Mouse (Mus musculus) midbrain, embryonic 12.5 days (tissue): Measurements from ENCODE around the gene Rab37. TPM values are rescaled to one million over a fixed set of nuclear protein-coding genes. Genes with fewer than 3 reads are reported as not detected.

ENCODE experiments used
- ATAC-seq: fragments of 200-750 bp; cut with Nextera tagmentation; 2 replicates; pipeline ENCODE4 v1.8.0; 2017; ENCODE audit warnings: low read depth, moderate TSS enrichment, moderate library complexity; ENCODE audit not compliant: low FRiP score
- H3K27ac ChIP-seq: fragments of 300-500 bp; sonication (generic); replicated peaks from 2 replicates; pipeline ENCODE4 v1.5.1; 2016; ENCODE audit warnings: mild to moderate bottlenecking
- H3K27me3 ChIP-seq: fragments of 300-500 bp; sonication (generic); 2 replicates; pipeline ENCODE4 v1.6.1; 2016; ENCODE audit warnings: mild to moderate bottlenecking
- H3K36me3 ChIP-seq: fragments of 300-500 bp; sonication (generic); 2 replicates; pipeline ENCODE4 v1.6.1; 2016
- H3K4me1 ChIP-seq: fragments of 300-500 bp; sonication (generic); 2 replicates; pipeline ENCODE4 v1.6.1; 2016
- H3K4me2 ChIP-seq: fragments of 300-500 bp; sonication (generic); replicated peaks from 2 replicates; pipeline ENCODE4 v1.6.1; 2016; ENCODE audit warnings: mild to moderate bottlenecking, moderate library complexity
- H3K4me3 ChIP-seq: fragments of 300-500 bp; sonication (generic); 2 replicates; pipeline ENCODE4 v1.5.1; 2016; ENCODE audit warnings: mild to moderate bottlenecking
- H3K9ac ChIP-seq: fragments of 300-500 bp; sonication (generic); replicated peaks from 2 replicates; pipeline ENCODE4 v1.6.1; 2016; ENCODE audit warnings: mild to moderate bottlenecking, moderate library complexity
- H3K9me3 ChIP-seq: fragments of 300-500 bp; sonication (generic); 2 replicates; pipeline ENCODE4 v1.6.1; 2016; ENCODE audit warnings: mild to moderate bottlenecking
- WGBS: fragments of 180-500 bp; shearing (Covaris S2); methylation state at CpG from one replicate; pipeline ENCODE4 v1.1.7; 2016; 5-methylcytosine and 5-hydroxymethylcytosine counted together
- polyA plus RNA-seq: library from polyadenylated mRNA; unstranded; fragments of >200 nt; fragmentation: Nextera tagmentation; extraction: Ambion mirVana; gene quantifications from 2 replicates; pipeline ENCODE4 v1.2.1, GENCODE M21; 2016

The Rab37 gene
- polyA plus RNA-seq, 1 experiment from 2014 or later = 1.5 TPM

GRCm38 (mm10) chr11:115163568-115164150 lies 72.4 kb downstream of the Rab37 start:
- Histone ChIP-seq H3K9me3 (0 out of 2 replicates have a peak, but pooled peaks cover 2% of the 10 kb centered on the region), H3K27me3 (peaks cover 67% of the 10 kb centered on the region), H3K4me2 (peak overlapping the region; percentile 91), H3K9ac (peak overlapping the region; percentile 56), H3K36me3 (no peaks in the 10 kb centered on the region), H3K4me3 (peak overlapping the region; percentile 61), H3K27ac (no peak overlapping the region), H3K4me1 (peaks cover 32% of the 10 kb centered on the region)
- WGBS = 0% methylated on average over 47 of the region's 47 CpGs
- peak; percentile 39 for ATAC-seq

DNA sequence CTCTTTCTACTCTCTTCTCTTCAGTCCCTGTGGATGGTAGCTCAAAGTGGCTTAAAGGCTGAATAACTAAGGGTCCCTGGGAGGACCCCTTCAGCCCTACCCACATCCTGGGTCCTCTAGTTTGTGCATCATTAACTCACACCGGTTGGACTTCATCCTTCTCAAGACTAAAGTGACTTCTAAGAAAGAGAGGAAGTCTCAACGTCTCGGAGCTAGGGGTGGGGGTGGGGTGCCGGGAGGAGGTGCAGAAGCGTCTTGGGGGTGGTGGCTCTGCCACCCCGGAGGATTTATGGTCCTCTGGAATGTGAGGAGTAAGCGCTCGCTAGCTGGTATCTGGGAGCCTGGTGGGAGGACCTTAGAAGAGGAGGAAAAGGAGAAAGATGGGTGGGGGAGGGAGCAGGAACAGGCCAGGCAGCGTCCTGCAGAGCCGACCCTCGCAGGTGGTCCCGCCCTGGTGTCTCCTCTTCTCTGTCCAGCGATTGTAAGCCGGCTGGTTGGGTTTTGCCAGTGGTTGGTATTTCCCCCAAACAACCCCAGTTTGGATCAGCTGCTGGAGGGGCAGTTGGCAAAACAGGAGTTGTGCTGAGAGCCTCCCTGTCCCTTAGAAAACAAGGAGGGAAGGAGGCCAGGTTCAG lies 73.2 kb downstream of the Rab37 start:
- Histone ChIP-seq H3K4me3 (peak overlapping the region; percentile 61), H3K4me2 (peak overlapping the region; percentile 91), H3K27me3 (peaks cover 65% of the 10 kb centered on the region), H3K27ac (no peak overlapping the region), H3K4me1 (peaks cover 32% of the 10 kb centered on the region), H3K9ac (peak overlapping the region; percentile 56), H3K36me3 (no peaks in the 10 kb centered on the region), H3K9me3 (no peaks in the 10 kb centered on the region)
- no peak for ATAC-seq
- WGBS = 0% methylated on average over 14 of the region's 14 CpGs

GRCm38 (mm10) chr11:115164976-115165374 lies 73.7 kb downstream of the Rab37 start:
- ATAC-seq = no peak
- H3K9me3 ChIP-seq = no peaks in the 10 kb centered on the region
- WGBS = under 1% methylated on average over 9 of the region's 9 CpGs
- H3K27ac ChIP-seq = no peak overlapping the region
- peak overlapping the region; percentile 56; the same call in 1 of the 2 replicates for H3K9ac ChIP-seq
- H3K4me1 ChIP-seq = peaks cover 32% of the 10 kb centered on the region
- H3K27me3 ChIP-seq = peaks cover 62% of the 10 kb centered on the region
- H3K4me2 ChIP-seq = peak overlapping the region; percentile 91
- H3K36me3 ChIP-seq = no peaks in the 10 kb centered on the region
- peak overlapping the region; percentile 61 for H3K4me3 ChIP-seq

GRCm38 (mm10) chr11:115166776-115167175 lies 75.5 kb downstream of the Rab37 start:
- whole genome bisulfite sequencing = 90% methylated on average over 3 of the region's 3 CpGs
- Histone ChIP-seq H3K4me1 (peaks cover 34% of the 10 kb centered on the region), H3K9ac (no peak overlapping the region), H3K27me3 (peaks cover 51% of the 10 kb centered on the region), H3K27ac (no peak overlapping the region), H3K36me3 (no peaks in the 10 kb centered on the region), H3K4me2 (no peak overlapping the region), H3K9me3 (no peaks in the 10 kb centered on the region), H3K4me3 (no peak overlapping the region)
- ATAC-seq = no peak

DNA sequence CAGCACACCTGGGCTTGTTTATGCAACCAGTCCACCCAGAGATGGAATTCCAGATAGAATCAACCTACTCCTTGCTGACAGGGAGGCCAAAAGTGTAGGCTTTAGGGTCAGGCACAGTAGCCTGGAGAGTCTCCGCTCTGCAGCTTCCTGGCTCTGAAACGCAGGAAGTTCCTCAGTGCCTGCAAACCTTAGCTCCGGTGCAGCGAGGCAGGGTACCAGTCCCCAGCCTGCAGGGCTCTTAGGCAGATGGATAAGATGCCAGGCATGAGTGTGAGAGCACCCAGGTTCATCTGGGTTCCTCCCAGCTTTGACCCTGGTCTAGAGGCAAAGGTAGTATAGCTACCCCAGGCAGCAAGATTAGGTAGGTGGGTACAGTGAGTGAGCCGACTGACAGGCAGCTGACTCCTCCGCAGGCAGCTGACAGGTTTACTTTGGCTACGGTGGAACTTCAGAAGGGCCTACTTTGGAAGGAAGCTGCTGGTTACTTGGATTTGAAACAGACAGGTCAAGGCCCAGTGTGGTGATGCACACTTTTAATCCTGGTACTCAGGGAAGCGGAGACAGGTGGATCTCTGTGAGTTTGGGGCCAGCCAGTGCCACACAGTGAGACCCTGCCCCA lies 76.5 kb downstream of the Rab37 start:
- no peak overlapping the region for H3K4me2 ChIP-seq
- no peaks in the 10 kb centered on the region for H3K9me3 ChIP-seq
- no peak overlapping the region for H3K9ac ChIP-seq
- no peak for ATAC-seq
- WGBS = 87% methylated on average over 8 of the region's 8 CpGs
- no peak overlapping the region for H3K4me3 ChIP-seq
- H3K36me3 ChIP-seq = no peaks in the 10 kb centered on the region
- H3K27me3 ChIP-seq = peaks cover 51% of the 10 kb centered on the region
- no peak overlapping the region for H3K27ac ChIP-seq
- peaks cover 37% of the 10 kb centered on the region for H3K4me1 ChIP-seq

DNA sequence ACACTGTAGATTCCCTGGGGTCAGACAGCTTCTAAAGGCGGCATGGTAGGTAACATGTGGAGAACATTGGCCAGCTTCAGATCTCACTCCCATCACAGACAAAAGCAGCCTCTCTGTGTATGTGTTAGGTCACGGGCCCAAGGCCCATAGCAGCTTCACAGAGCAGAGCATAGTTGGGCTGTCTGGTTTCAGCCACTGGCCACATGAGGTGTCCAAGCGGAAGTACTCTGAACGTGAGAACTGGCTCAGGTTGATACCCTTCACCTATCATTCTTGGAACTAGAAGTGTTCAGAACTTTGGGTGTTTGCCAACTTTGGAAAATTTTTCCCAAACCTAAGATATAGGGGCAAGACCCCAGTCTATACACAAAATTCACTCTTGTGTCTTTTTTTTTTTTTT lies 78.2 kb downstream of the Rab37 start:
- Histone ChIP-seq H3K9me3 (no peaks in the 10 kb centered on the region), H3K9ac (no peak overlapping the region), H3K27ac (no peak overlapping the region), H3K4me3 (no peak overlapping the region), H3K4me1 (peaks cover 40% of the 10 kb centered on the region), H3K4me2 (no peak overlapping the region), H3K27me3 (peaks cover 51% of the 10 kb centered on the region), H3K36me3 (no peaks in the 10 kb centered on the region)
- 88% methylated on average over 4 of the region's 4 CpGs for WGBS
- no peak for ATAC-seq

DNA sequence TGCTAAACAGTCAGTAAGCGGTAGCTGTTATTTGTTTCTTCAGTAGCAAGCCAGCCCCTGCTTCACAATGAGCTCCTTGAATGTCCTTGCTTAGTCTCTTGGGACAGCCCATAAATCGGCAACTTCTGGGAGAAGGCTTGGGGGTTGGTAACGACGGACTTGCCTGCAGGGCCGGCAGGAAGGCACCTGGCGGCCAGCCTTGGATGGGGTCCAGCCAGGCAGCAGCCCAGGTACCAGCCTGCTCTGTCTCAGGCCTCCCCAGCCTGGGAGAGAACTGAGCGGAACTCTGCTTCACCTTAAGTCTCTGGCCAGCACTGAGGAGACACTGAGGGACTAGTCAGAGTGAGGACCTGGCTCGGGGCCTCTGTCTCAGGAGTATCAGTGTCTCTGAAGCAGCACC lies 79.9 kb downstream of the Rab37 start:
- Histone ChIP-seq H3K4me1 (peaks cover 45% of the 10 kb centered on the region), H3K9me3 (no peaks in the 10 kb centered on the region), H3K9ac (no peak overlapping the region), H3K4me3 (no peak overlapping the region), H3K27ac (no peak overlapping the region), H3K27me3 (peaks cover 48% of the 10 kb centered on the region), H3K36me3 (no peaks in the 10 kb centered on the region), H3K4me2 (no peak overlapping the region)
- no peak for ATAC-seq
- WGBS = 44% methylated on average over 8 of the region's 8 CpGs

DNA sequence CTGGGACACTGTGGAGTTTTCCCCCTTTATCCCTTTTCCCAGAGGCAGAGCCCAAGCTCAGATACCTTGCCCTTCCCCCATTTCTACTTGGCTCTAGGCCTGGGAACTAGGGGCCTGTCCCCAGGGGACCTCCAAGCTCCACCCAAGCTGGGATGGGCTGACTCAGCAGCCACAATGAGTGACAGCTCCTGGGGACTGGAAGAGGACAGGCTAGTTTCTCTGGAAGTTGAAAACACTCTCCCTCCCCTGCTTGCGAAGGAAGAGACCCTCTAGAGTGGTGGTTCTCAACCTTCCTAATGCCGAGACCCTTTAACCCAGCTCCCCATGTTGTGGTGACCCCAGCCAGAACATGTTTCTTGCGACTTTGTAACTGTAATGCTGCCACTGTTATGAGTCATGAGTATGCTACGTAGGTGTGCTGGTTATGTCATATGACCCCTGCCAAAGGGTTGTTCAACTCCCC lies 81.6 kb downstream of the Rab37 start:
- Histone ChIP-seq H3K4me2 (no peak overlapping the region), H3K27ac (no peak overlapping the region)

GRCm38 (mm10) chr11:115173549-115174339 lies 82.5 kb downstream of the Rab37 start:
- no peaks in the 10 kb centered on the region for H3K36me3 ChIP-seq
- H3K9ac ChIP-seq = no peak overlapping the region
- H3K4me2 ChIP-seq = no peak overlapping the region
- WGBS = 10% methylated on average over 16 of the region's 16 CpGs
- H3K27me3 ChIP-seq = peaks cover 54% of the 10 kb centered on the region
- H3K9me3 ChIP-seq = no peaks in the 10 kb centered on the region
- H3K4me3 ChIP-seq = no peak overlapping the region
- no peak for ATAC-seq
- peaks cover 65% of the 10 kb centered on the region for H3K4me1 ChIP-seq
- H3K27ac ChIP-seq = no peak overlapping the region

More for the DNA sequence above, 81.6 kb downstream of the Rab37 start:
- Histone ChIP-seq H3K4me1 (peaks cover 61% of the 10 kb centered on the region), H3K9me3 (no peaks in the 10 kb centered on the region), H3K4me3 (no peak overlapping the region), H3K36me3 (no peaks in the 10 kb centered on the region), H3K9ac (no peak overlapping the region), H3K27me3 (peaks cover 54% of the 10 kb centered on the region)
- 15% methylated on average over 4 of the region's 4 CpGs for WGBS
- ATAC-seq = 0 out of 2 replicates have a peak, but pooled peaks have one; percentile 54

GRCm38 (mm10) chr11:115176399-115177190 lies 85.4 kb downstream of the Rab37 start:
- no peak overlapping the region for H3K27ac ChIP-seq
- peaks cover 49% of the 10 kb centered on the region for H3K27me3 ChIP-seq
- 54% methylated on average over 24 of the region's 24 CpGs for WGBS
- H3K4me2 ChIP-seq = no peak overlapping the region
- peaks cover 65% of the 10 kb centered on the region for H3K4me1 ChIP-seq
- H3K9ac ChIP-seq = 0 out of 2 replicates have a peak overlapping the region, but pooled peaks have one; percentile 16
- H3K36me3 ChIP-seq = no peaks in the 10 kb centered on the region
- no peak overlapping the region for H3K4me3 ChIP-seq
- ATAC-seq = no peak
- no peaks in the 10 kb centered on the region for H3K9me3 ChIP-seq

DNA sequence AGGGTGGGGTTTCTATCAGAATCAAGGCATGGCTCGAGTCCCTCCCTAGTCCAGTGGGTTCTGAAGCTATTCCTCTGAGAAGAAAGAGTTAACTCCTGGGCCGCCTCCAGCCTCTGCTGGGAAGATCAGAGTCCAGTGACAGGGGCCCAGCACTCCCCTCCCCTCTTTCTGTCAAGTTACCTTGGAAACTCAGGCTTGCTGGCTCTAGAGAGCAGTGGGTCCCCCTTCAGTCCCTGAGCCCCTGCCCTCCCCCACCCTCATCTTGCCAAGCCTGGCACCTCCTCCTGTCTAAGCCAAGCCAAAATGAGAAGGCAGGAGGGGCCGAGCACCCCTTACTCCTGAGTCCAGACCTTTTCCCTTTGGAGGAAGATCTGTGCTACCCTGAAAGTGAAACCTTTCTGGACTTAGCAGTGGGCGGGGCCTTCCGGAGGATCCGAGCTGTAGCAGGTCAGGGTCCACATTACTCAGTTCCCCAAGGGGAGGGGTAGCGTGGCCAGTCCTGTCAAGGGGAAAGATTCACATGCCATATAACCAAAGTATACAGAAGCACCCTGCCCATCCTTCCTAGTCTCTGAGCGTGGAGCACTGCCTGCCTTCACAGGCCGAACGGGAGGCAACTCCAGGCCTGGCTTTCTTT lies 86.4 kb downstream of the Rab37 start:
- peak; percentile 58 for ATAC-seq
- H3K9me3 ChIP-seq = no peaks in the 10 kb centered on the region
- peaks cover 39% of the 10 kb centered on the region for H3K27me3 ChIP-seq
- 0 out of 2 replicates have a peak overlapping the region, but pooled peaks have one; percentile 16 for H3K9ac ChIP-seq
- WGBS = 16% methylated on average over 10 of the region's 10 CpGs
- peak overlapping the region; percentile 30 for H3K4me2 ChIP-seq
- peaks cover 55% of the 10 kb centered on the region for H3K4me1 ChIP-seq
- H3K27ac ChIP-seq = 0 out of 2 replicates have a peak overlapping the region, but pooled peaks have one; percentile 26
- H3K36me3 ChIP-seq = no peaks in the 10 kb centered on the region
- H3K4me3 ChIP-seq = no peak overlapping the region
